Mouse (Mus musculus): ENCODE measurements around the gene Phxr2.

Phxr2 gene

DNA sequence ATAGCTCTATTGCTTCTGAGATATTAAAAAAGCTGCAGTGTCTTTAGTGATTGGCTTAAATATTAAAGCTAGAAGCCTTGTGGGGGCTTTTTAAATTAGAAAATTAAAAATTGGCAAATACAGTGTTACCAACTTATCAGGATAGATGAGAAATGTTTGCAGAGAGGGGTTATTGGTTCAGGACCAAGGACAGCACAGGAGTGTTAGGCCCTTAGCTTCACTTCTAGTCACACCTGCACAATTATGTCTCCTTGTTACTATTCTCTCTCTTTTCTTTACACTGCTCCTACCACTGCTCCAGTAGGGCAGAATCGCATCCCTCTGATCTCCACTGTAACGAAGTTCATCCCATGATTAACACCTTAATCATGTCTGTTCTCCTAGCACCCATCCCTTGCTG lies 31.0 kb downstream of the Phxr2 start:
- DNase-seq (ENCODE audit: low read depth, low spot score), result no peak

- DNase-seq (ENCODE audit: low read depth, low spot score), result no peak
Observed at GRCm38 (mm10) chr10:99093364-99093763, 32.8 kb downstream of the Phxr2 start.

GRCm38 (mm10) chr10:99089906-99090305 lies 36.2 kb downstream of the Phxr2 start:
- DNase-seq (ENCODE audit: low read depth, low spot score), result no peak

GRCm38 (mm10) chr10:99086029-99086428 lies 40.1 kb downstream of the Phxr2 start:
- no peak for DNase-seq (ENCODE audit: low read depth, low spot score)

- DNase-seq (ENCODE audit: low read depth, low spot score), result no peak
Observed at GRCm38 (mm10) chr10:99085240-99085587, 40.9 kb downstream of the Phxr2 start.

- DNase-seq (ENCODE audit: low read depth, low spot score), result peak; percentile 95
Observed at GRCm38 (mm10) chr10:99084397-99085239, 41.5 kb downstream of the Phxr2 start.

DNA sequence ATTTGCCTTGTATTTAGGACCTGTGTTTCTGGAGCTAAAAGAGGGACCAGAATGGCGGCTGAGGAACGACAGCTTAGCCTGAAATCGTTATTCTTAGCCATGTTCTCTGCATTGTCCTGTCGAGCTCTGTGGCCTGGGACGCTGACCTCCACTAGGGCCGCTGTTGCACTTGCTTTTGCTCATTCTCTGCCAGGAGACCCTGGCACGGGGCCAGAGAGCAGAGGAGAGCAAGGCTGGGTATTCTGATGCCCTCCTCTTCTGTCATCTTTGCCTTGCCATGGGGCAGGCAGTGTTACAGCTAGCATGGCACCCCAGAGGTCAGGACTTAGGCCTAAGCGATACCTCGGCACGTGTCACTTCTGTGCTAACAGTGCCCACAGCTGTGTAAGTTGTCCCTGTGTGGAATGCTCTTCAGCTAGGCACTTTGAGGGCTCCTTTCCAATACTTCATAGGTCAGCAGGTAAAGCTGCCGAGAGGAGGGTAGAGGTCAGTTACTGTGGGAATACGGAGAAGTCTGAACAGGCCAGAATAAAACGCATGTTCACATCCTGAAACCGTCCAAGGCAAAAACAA lies 42.6 kb downstream of the Phxr2 start:
- no peak for DNase-seq (ENCODE audit: low read depth, low spot score)

DNA sequence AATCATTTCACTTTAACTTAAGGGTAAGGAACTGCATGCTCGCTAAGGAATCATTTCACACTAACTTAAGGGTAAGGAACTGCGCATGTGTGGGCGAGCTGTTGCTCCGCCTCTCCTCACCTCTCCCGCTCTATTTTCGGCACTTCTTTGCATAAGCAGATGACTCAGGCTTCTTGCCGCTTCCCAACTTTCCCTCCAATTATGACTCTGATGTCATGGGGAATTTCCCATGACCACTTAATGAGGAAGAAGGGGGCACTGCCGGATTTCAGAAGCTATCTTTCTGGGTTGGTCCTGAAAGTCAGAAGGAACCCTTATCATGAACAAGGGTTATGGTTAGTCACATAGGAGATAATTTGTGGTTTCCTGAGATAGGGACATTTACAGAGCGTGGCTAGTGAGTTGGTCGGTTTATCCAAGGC lies 44.5 kb downstream of the Phxr2 start:
- peak; percentile 94 for DNase-seq (ENCODE audit: low read depth, low spot score)

DNA sequence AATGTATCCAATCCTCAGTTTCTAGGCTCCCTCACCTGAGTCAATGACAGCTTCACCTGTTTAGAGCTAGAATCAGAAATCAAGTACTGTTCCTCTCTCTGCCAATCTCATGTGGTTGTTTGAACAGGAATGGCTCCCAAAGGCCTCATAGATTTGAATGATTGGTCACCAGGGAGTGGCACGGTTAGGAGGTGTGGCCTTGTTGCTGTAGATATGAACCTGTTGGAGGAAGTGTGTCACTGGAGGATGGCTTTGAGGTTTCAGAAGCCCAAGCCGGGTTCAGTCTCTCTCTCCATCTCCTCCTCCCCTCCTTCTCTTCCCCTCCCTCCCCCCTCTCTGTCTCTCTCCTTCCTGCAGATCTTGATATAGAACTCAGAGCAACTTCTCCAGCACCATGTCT lies 47.5 kb downstream of the Phxr2 start:
- DNase-seq (ENCODE audit: low read depth, low spot score), result no peak

DNA sequence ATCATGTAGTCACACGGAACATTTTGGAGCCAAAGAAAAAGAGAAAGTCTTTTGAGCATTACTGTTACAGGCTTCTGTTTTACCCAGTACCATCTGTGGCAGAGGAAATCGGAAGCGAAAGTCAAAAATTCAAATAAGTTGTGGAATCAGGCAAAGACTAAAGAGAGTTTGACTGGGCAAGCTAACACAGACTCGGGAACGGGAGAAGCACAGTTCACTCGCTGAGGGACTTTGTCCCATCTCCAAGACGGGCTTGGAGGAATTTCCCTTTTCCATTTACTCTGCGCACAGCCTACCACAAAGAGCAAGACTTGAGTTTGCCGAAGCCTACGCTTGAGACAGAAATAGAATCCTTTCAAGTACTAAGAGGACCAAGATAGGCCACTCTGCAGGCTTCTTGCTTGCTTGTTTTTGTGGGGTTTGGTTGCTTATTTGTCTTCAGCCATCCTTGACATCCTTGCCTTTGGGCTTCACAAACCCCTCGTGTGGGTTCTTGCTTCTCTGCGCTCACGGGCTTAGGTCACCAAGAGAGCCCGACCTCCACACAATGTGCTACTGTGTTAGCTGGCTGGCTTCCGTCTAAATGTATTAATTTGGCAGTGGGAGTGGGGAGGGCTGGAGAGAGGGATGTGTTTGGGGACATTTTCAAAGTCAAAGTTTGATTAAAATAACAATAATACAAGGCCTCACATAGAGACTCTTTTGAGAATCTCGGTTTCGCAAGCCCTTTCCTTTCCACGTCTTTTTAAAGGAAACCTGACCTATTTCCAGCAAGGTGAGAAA lies 49.8 kb downstream of the Phxr2 start:
- peak; percentile 78 for DNase-seq (ENCODE audit: low read depth, low spot score)
